Mouse (Mus musculus) gastrocnemius, adult 18-20 months (tissue): ENCODE measurements around the gene Hoxa2. TPM values are rescaled to one million over a fixed set of nuclear protein-coding genes. Genes with fewer than 3 reads are reported as not detected.

Experiments
- DNase-seq: peaks from one replicate; pipeline ENCODE4 v3.0.0; 2021; ENCODE audit warnings: low spot score
- total RNA-seq, 2 experiments: library from RNA; stranded (reverse); gene quantifications; 2 replicates each; pipeline ENCODE4 v1.2.3; 2021

Gene Hoxa2
- total RNA-seq, 2 experiments from 2014 or later = 0.21 to 0.27 TPM

GRCm38 (mm10) chr6:52165441-52166370, 1.1 kb upstream of the Hoxa2 start:
- no peak for DNase-seq

- no peak for DNase-seq
Measured at GRCm38 (mm10) chr6:52164051-52164625, 493 bp downstream of the Hoxa2 start.

- DNase-seq = no peak
Measured at GRCm38 (mm10) chr6:52163366-52164031, 1.1 kb downstream of the Hoxa2 start.

- DNase-seq = no peak
Measured at GRCm38 (mm10) chr6:52162611-52163365, 1.8 kb downstream of the Hoxa2 start.

DNA sequence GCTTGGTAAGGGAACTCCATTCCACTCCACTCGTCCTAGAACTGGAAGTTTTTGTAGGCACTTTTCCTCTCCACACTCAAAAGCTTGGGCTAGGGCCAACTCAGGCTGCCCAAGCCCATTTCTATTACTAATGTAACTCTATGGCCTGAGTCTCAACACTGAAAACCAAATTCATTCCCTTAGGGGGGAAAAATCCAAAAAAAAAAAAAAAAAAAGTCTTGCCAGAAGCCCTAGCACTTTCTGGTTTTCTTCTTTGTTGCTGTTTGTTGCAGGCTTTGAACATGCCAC, 2.6 kb downstream of the Hoxa2 start:
- no peak for DNase-seq

DNA sequence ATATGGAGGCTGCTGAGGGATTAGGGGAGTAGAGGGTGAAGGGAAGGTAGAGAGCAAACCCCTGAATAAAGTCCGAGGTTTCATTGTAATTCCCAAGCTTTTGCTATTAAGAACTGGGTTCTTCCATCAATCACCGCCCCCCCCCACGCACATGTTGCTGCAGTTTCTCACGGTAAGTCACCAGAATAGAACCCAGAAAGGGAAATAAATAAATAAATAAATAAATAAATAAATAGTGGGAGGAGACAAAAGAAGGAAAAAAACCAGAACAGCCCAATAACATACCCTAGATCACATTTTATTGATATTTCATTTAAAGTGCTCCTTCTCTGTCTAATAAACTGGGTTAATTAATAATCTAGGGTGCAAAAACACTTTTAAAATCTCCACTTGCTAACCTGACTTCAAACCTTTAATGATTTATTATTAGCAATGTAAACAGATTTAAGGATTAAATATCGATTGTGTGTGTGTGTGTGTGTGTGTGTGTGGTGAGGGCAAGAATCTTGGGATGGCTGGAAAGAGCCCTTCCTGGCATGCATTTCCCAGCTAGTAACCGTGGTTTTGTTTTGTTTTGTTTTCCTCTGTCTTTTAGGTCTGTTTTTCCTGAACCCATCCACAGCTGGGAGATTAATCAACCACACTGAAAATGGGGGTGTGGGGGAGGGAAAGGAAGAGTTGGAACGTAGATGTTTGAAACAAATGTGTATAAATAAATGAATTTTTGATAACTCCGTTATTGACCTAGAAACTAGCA, 3.1 kb downstream of the Hoxa2 start:
- no peak for DNase-seq

DNA sequence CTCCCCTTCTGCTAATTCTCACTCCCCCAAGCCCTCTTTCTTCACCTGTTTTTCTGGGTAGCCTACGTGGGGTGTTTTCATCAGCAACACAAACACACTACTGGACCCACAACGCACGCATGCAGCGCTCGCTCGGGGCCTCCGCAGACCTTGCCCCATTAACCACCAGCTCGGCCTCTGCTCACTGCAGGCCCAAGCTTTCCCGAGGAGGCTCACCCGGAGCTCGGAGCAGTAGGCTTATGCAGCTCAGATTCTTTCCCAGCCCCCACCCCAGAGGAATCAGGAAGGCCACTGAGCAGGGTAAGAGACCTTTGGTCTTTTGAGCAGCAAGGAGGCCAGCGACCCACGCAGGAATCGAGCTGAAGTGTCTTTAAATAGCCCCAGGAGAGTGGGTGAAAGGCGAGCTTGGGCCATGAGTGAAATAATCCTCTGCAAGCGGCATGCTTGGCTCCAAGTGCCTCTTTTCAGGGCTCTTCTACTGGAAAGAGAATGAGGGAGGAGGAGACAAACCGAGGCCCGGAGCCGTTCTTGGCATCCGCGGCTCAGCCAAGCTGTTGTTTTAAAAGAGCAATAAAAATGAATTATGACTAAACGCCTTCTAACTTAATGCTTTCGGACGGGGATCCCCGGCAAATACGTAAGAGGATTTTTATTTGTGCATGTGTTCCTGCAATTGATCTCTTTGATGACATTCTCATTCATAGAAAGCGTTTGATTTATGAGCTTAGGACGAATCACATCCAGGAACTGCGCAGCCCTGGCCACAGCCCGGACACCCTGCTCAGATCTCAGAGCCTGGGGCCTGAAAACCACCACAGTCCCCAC, 3.9 kb downstream of the Hoxa2 start:
- no peak for DNase-seq

DNA sequence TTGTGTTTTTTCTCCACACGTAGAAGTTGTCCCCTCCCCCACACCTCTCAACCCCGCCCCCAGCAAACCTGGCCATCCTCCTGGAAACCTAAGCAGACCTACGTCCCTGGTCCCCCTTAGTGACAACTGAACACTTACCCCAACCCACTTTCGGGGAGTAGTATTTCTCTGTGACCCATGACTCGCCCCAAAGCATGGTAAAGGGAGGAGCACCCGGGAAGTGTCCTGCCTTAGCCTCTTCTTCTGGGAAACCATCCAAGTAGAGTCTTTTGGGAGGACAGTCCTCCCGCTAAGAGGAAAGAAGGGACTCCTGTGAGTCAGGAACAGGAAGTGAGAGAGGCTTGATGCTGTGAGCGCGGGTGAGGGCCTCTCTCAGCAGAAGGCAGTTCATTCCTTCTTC, 4.7 kb downstream of the Hoxa2 start:
- no peak for DNase-seq

- DNase-seq = no peak
Measured at GRCm38 (mm10) chr6:52159164-52159761, 5.4 kb downstream of the Hoxa2 start.

DNA sequence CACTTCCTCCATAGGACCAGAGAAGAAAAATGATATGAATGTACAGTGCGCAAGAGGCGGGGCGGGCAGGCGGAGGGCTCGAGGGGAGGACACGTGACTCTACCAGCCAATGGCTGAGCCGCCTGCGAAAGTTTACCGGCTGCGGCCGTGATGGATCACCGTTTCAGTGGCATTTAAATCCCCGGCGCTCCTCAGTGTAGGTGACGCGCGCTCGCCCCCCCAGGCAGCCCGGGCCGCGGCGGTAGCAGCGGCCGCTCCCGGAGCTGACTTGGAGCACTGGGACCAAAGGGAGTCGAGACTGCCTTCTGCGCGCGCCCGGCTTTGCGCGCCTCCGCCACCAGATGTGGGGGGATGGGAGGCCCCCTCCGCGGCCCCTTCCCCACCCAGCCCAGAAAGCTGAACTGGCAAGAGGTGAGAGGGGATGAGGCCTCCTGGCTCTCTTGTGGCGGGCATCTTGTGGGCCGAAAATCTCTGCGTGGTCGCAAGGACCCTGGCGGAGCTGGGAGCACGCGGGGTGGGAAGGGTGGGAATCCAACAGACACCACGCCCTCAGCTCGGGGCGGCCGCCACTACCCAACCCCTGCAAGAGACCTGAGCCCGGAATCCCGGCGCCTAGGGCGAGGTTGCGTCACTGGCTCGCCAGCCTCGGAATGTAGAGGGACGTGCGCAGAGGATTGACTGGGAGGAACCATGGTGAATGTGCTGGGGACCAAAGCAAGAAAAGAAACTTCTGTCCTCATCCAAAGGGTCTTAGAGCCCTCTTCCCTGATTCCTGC, 6.2 kb downstream of the Hoxa2 start, which contains the start of gene Hoxa1:
TSS of gene Hoxa1 (minus strand) at position 42 of the 776 bp plus-strand sequence.
- DNase-seq = peak; percentile 71

DNA sequence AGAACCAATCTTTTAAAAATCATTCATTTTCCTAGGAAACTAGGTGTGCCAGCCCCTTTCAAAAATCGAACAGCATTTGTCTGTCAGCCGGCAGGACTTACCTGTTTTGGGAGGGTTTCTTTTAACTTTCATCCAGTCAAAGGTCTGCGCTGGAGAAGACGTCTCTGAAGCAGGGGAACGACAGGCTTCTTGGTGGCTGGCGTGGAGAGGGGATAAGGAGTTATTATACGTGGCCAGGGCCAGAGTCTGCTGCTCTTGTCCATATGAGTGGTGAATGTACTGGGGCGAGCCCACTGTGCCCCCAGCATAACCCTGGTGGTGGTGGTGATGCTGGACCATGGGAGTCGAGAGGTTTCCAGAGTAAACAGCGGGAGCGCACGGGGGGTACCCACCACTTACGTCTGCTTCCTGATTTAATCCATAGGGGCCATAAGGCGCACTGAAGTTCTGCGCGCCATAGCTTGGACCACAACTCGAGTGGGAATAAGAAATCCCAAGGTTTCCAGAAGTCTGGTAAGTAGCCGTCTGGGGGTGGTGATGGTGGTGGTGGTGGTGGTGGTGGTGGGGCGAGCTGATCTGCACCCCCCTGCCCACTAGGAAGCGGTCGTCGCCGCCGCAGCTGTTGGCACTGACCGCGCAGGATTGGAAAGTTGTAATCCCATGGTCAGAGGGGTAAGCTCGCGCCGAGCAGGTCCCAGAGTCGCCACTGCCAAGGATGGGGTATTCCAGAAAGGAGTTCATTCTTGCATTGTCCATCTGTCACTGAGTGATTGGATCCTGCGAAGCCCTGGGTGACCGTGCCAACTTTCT, 7.0 kb downstream of the Hoxa2 start:
- DNase-seq = no peak

GRCm38 (mm10) chr6:52156551-52157200, 8.0 kb downstream of the Hoxa2 start:
- no peak for DNase-seq

DNA sequence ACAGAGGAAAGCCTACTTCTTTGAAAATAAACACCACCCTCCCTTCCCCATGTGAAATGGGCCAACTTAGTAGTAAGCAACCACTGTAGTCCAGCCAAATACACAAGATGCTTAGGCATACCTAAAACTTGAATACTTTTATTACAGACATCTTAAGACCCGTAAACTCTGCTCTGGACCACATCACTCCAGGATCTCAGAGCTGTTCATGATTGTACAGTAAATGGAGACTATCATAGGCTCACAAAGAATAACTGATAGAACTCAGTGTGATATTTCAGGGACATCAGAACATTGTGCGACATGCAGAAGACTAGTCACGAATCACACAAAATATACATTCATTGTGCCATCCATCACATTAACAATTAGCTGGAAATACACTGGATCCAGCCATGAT, 9.2 kb downstream of the Hoxa2 start:
- DNase-seq = no peak

- no peak for DNase-seq
Measured at GRCm38 (mm10) chr6:52154044-52154443, 10.6 kb downstream of the Hoxa2 start.

GRCm38 (mm10) chr6:52153270-52153669, 11.4 kb downstream of the Hoxa2 start:
- DNase-seq = no peak

DNA sequence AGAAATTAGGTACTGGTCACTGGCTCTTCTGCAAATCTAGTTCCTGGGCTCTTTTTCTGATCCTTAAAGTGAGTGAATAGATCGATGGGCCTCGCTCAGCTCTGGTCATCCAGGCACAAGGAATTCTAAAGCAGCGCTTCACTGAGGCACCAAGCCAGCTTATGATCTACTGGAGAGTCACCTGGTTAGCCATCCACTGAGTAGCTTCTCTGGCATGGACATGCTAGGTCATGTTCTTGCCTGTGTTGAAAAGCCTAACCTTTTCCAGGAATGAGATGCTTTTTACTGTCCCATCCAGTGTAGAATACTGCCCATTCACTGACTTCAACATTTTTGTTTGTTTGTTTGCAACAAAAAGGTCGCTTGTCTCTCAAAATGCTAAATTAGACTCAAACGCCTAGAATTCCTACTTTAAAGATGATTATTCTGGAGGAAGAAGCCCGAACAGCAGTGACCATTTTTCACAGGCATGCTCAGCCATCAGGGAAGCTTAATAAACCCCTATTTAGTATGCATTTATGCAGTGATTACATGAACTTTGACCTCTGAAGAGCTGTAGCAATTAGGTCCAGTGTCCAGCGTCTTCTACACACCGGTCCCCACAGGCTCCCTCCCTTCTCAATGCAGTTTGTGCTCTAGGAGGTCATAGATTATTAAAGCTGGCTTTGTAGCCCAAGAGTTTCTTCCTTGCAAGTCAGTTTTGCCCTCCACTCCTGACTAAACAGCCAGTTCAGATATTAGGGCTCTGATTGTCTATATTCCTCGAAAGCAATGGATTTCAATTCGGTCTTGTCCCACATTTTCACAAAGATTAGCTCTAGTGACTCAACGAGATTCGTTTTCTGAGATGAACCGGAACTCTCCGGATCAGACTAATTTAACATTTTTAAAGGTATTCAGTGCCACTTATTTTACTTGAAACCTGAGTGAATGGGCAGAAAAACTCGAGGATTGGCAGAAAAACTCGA, 12.1 kb downstream of the Hoxa2 start:
- DNase-seq = no peak
